Mouse (Mus musculus): Measurements from ENCODE around the gene Fam107a. TPM values are rescaled to one million over a fixed set of nuclear protein-coding genes. Genes with fewer than 3 reads are reported as not detected.

Gene Fam107a
- polyA plus RNA-seq, 1 experiment, result 2.1 TPM

GRCm38 (mm10) chr14:8309621-8310141 lies 8.1 kb downstream of the Fam107a start:
- H3K27me3 ChIP-seq (ENCODE audit: control insufficient read depth, insufficient read depth, low read length), result no peaks in the 10 kb centered on the region
- H3K36me3 ChIP-seq (ENCODE audit: control insufficient read depth, insufficient read depth, low read length), result no peaks in the 10 kb centered on the region
- no peak for DNase-seq
- no peak overlapping the region for H3K4me3 ChIP-seq (ENCODE audit: control insufficient read depth, insufficient read depth, low read length)
- H3K27ac ChIP-seq (ENCODE audit: control insufficient read depth, insufficient read depth, low read length), result no peak overlapping the region
- TF ChIP-seq CTCF (IDR thresholded peaks at IDR 0.05; ENCODE audit: borderline replicate concordance, control insufficient read depth, extremely low read depth, insufficient read depth, low read length, poor library complexity) (no peak), POLR2A (IDR thresholded peaks at IDR 0.05; ENCODE audit: control insufficient read depth, extremely low read depth, insufficient read depth, low read length, poor library complexity) (no peak)
- 52% methylated on average over 9 of the region's 9 CpGs for WGBS
- no peaks in the 10 kb centered on the region for H3K4me1 ChIP-seq (replicated peaks; ENCODE audit: control insufficient read depth, insufficient read depth, low read length)

- Histone ChIP-seq H3K27me3 (ENCODE audit: control insufficient read depth, insufficient read depth, low read length) (no peaks in the 10 kb centered on the region), H3K36me3 (ENCODE audit: control insufficient read depth, insufficient read depth, low read length) (no peaks in the 10 kb centered on the region), H3K4me1 (replicated peaks; ENCODE audit: control insufficient read depth, insufficient read depth, low read length) (no peaks in the 10 kb centered on the region), H3K4me3 (ENCODE audit: control insufficient read depth, insufficient read depth, low read length) (no peak overlapping the region), H3K27ac (ENCODE audit: control insufficient read depth, insufficient read depth, low read length) (no peak overlapping the region)
- no peak for DNase-seq
- no peak for TF ChIP-seq CTCF (IDR thresholded peaks at IDR 0.05; ENCODE audit: borderline replicate concordance, control insufficient read depth, extremely low read depth, insufficient read depth, low read length, poor library complexity)
- TF ChIP-seq POLR2A (IDR thresholded peaks at IDR 0.05; ENCODE audit: control insufficient read depth, extremely low read depth, insufficient read depth, low read length, poor library complexity), result no peak
- 86% methylated on average over 3 of the region's 3 CpGs for WGBS
Measured at GRCm38 (mm10) chr14:8308650-8309049, 9.2 kb downstream of the Fam107a start.

GRCm38 (mm10) chr14:8306884-8307283 lies 10.9 kb downstream of the Fam107a start:
- 60% methylated on average over 6 of the region's 6 CpGs for WGBS
- no peak for DNase-seq
- no peak for TF ChIP-seq POLR2A (IDR thresholded peaks at IDR 0.05; ENCODE audit: control insufficient read depth, extremely low read depth, insufficient read depth, low read length, poor library complexity)
- TF ChIP-seq CTCF (IDR thresholded peaks at IDR 0.05; ENCODE audit: borderline replicate concordance, control insufficient read depth, extremely low read depth, insufficient read depth, low read length, poor library complexity), result no peak
- no peak overlapping the region for H3K4me3 ChIP-seq (ENCODE audit: control insufficient read depth, insufficient read depth, low read length)
- no peaks in the 10 kb centered on the region for H3K27me3 ChIP-seq (ENCODE audit: control insufficient read depth, insufficient read depth, low read length)
- no peaks in the 10 kb centered on the region for H3K4me1 ChIP-seq (replicated peaks; ENCODE audit: control insufficient read depth, insufficient read depth, low read length)
- H3K27ac ChIP-seq (ENCODE audit: control insufficient read depth, insufficient read depth, low read length), result no peak overlapping the region
- H3K36me3 ChIP-seq (ENCODE audit: control insufficient read depth, insufficient read depth, low read length), result no peaks in the 10 kb centered on the region

- 82% methylated on average over 3 of the region's 3 CpGs for WGBS
- TF ChIP-seq CTCF (IDR thresholded peaks at IDR 0.05; ENCODE audit: borderline replicate concordance, control insufficient read depth, extremely low read depth, insufficient read depth, low read length, poor library complexity) (no peak), POLR2A (IDR thresholded peaks at IDR 0.05; ENCODE audit: control insufficient read depth, extremely low read depth, insufficient read depth, low read length, poor library complexity) (no peak)
- no peaks in the 10 kb centered on the region for H3K36me3 ChIP-seq (ENCODE audit: control insufficient read depth, insufficient read depth, low read length)
- H3K4me1 ChIP-seq (replicated peaks; ENCODE audit: control insufficient read depth, insufficient read depth, low read length), result no peaks in the 10 kb centered on the region
- H3K27ac ChIP-seq (ENCODE audit: control insufficient read depth, insufficient read depth, low read length), result no peak overlapping the region
- H3K4me3 ChIP-seq (ENCODE audit: control insufficient read depth, insufficient read depth, low read length), result no peak overlapping the region
- H3K27me3 ChIP-seq (ENCODE audit: control insufficient read depth, insufficient read depth, low read length), result no peaks in the 10 kb centered on the region
- no peak for DNase-seq
Measured at GRCm38 (mm10) chr14:8305014-8305413, 12.8 kb downstream of the Fam107a start.

- H3K36me3 ChIP-seq (ENCODE audit: control insufficient read depth, insufficient read depth, low read length), result no peaks in the 10 kb centered on the region
- no peak overlapping the region for H3K27ac ChIP-seq (ENCODE audit: control insufficient read depth, insufficient read depth, low read length)
- TF ChIP-seq CTCF (IDR thresholded peaks at IDR 0.05; ENCODE audit: borderline replicate concordance, control insufficient read depth, extremely low read depth, insufficient read depth, low read length, poor library complexity), result no peak
- no peak for TF ChIP-seq POLR2A (IDR thresholded peaks at IDR 0.05; ENCODE audit: control insufficient read depth, extremely low read depth, insufficient read depth, low read length, poor library complexity)
- DNase-seq, result no peak
- H3K4me1 ChIP-seq (replicated peaks; ENCODE audit: control insufficient read depth, insufficient read depth, low read length), result no peaks in the 10 kb centered on the region
- no peaks in the 10 kb centered on the region for H3K27me3 ChIP-seq (ENCODE audit: control insufficient read depth, insufficient read depth, low read length)
- H3K4me3 ChIP-seq (ENCODE audit: control insufficient read depth, insufficient read depth, low read length), result no peak overlapping the region
Measured at GRCm38 (mm10) chr14:8304082-8304481, 13.7 kb downstream of the Fam107a start.

GRCm38 (mm10) chr14:8302687-8303086 lies 15.1 kb downstream of the Fam107a start:
- no peak for DNase-seq
- no peaks in the 10 kb centered on the region for H3K27me3 ChIP-seq (ENCODE audit: control insufficient read depth, insufficient read depth, low read length)
- no peaks in the 10 kb centered on the region for H3K4me1 ChIP-seq (replicated peaks; ENCODE audit: control insufficient read depth, insufficient read depth, low read length)
- H3K4me3 ChIP-seq (ENCODE audit: control insufficient read depth, insufficient read depth, low read length), result no peak overlapping the region
- WGBS, result 71% methylated on average over 10 of the region's 10 CpGs
- TF ChIP-seq POLR2A (IDR thresholded peaks at IDR 0.05; ENCODE audit: control insufficient read depth, extremely low read depth, insufficient read depth, low read length, poor library complexity) (no peak), CTCF (IDR thresholded peaks at IDR 0.05; ENCODE audit: borderline replicate concordance, control insufficient read depth, extremely low read depth, insufficient read depth, low read length, poor library complexity) (no peak)
- H3K36me3 ChIP-seq (ENCODE audit: control insufficient read depth, insufficient read depth, low read length), result no peaks in the 10 kb centered on the region
- H3K27ac ChIP-seq (ENCODE audit: control insufficient read depth, insufficient read depth, low read length), result no peak overlapping the region

- Histone ChIP-seq H3K27me3 (ENCODE audit: control insufficient read depth, insufficient read depth, low read length) (no peaks in the 10 kb centered on the region), H3K27ac (ENCODE audit: control insufficient read depth, insufficient read depth, low read length) (no peak overlapping the region), H3K4me1 (replicated peaks; ENCODE audit: control insufficient read depth, insufficient read depth, low read length) (no peaks in the 10 kb centered on the region), H3K4me3 (ENCODE audit: control insufficient read depth, insufficient read depth, low read length) (no peak overlapping the region), H3K36me3 (ENCODE audit: control insufficient read depth, insufficient read depth, low read length) (no peaks in the 10 kb centered on the region)
- no peak for TF ChIP-seq POLR2A (IDR thresholded peaks at IDR 0.05; ENCODE audit: control insufficient read depth, extremely low read depth, insufficient read depth, low read length, poor library complexity)
- peak; percentile 74; the same call in 1 of the 2 replicates for TF ChIP-seq CTCF (IDR thresholded peaks at IDR 0.05; ENCODE audit: borderline replicate concordance, control insufficient read depth, extremely low read depth, insufficient read depth, low read length, poor library complexity)
- WGBS, result 35% methylated on average over 8 of the region's 8 CpGs
- peak; percentile 43 for DNase-seq
Measured at GRCm38 (mm10) chr14:8300281-8300680, 17.5 kb downstream of the Fam107a start.
